Mouse (Mus musculus) midbrain, embryonic 16.5 days (tissue): ENCODE results near the gene Nfib. TPM values are rescaled to one million over a fixed set of nuclear protein-coding genes. Genes with fewer than 3 reads are reported as not detected.

Experiments
- ATAC-seq: fragments of 200-750 bp; cut with Nextera tagmentation; 2 replicates; pipeline ENCODE4 v1.8.0; 2017; ENCODE audit warnings: moderate TSS enrichment
- H3K27ac ChIP-seq: fragments of 300-500 bp; sonication (generic); 2 replicates; pipeline ENCODE4 v1.5.1; 2014; ENCODE audit warnings: mild to moderate bottlenecking, low read length, mixed read lengths
- H3K27me3 ChIP-seq: fragments of 300-500 bp; sonication (generic); 2 replicates; pipeline ENCODE4 v1.6.1; 2014; ENCODE audit warnings: low read depth, low read length, mixed read lengths; ENCODE audit not compliant: control insufficient read depth, insufficient read depth
- H3K36me3 ChIP-seq: fragments of 300-500 bp; sonication (generic); 2 replicates; pipeline ENCODE4 v1.6.1; 2014; ENCODE audit warnings: mild to moderate bottlenecking, low read length, moderate library complexity, mixed read lengths; ENCODE audit not compliant: control insufficient read depth, insufficient read depth
- H3K4me1 ChIP-seq: fragments of 300-500 bp; sonication (generic); 2 replicates; pipeline ENCODE4 v1.6.1; 2014; ENCODE audit warnings: mild to moderate bottlenecking, low read length, mixed read lengths; ENCODE audit not compliant: control insufficient read depth, insufficient read depth
- H3K4me2 ChIP-seq: fragments of 300-500 bp; sonication (generic); 2 replicates; pipeline ENCODE4 v1.6.1; 2014; ENCODE audit warnings: mild to moderate bottlenecking, low read length, mixed read lengths
- H3K4me3 ChIP-seq: fragments of 300-500 bp; sonication (generic); 2 replicates; pipeline ENCODE4 v1.5.1; 2014; ENCODE audit warnings: low read depth, mild to moderate bottlenecking, low read length, moderate library complexity, mixed read lengths
- H3K9ac ChIP-seq: fragments of 300-500 bp; sonication (generic); 2 replicates; pipeline ENCODE4 v1.6.1; 2014; ENCODE audit warnings: low read depth, low read length, mixed read lengths
- H3K9me3 ChIP-seq: fragments of 300-500 bp; sonication (generic); replicated peaks from 2 replicates; pipeline ENCODE4 v1.6.1; 2014; ENCODE audit warnings: mild to moderate bottlenecking, low read length, mixed read lengths; ENCODE audit not compliant: control insufficient read depth, poor library complexity, severe bottlenecking
- WGBS: fragments of 180-500 bp; shearing (Covaris S2); extraction: QIAGEN DNeasy Blood & Tissue Kit; methylation state at CpG from one replicate; pipeline ENCODE4 v1.1.7; 2014; 5-methylcytosine and 5-hydroxymethylcytosine counted together
- polyA plus RNA-seq: library from polyadenylated mRNA; unstranded; fragments of >200 nt; fragmentation: Nextera tagmentation; extraction: Ambion mirVana; gene quantifications from 2 replicates; pipeline ENCODE4 v1.2.1, GENCODE M21; 2015

Gene Nfib
- polyA plus RNA-seq, 1 experiment from 2014 or later = 47.2 TPM

GRCm38 (mm10) chr4:82695760-82696501, 9.6 kb downstream of the Nfib start:
- Histone ChIP-seq H3K9ac (no peak overlapping the region), H3K27ac (no peak overlapping the region), H3K27me3 (no peaks in the 10 kb centered on the region), H3K9me3 (no peaks in the 10 kb centered on the region), H3K4me2 (no peak overlapping the region), H3K36me3 (no peaks in the 10 kb centered on the region), H3K4me1 (peaks cover 6% of the 10 kb centered on the region; the same call in 1 of the 2 replicates), H3K4me3 (no peak overlapping the region)
- 82% methylated on average over 5 of the region's 5 CpGs for WGBS
- ATAC-seq = no peak

GRCm38 (mm10) chr4:82692009-82692326, 13.6 kb downstream of the Nfib start:
- Histone ChIP-seq H3K4me1 (peaks cover 6% of the 10 kb centered on the region; the same call in 1 of the 2 replicates), H3K27ac (peak overlapping the region; percentile 62), H3K4me3 (no peak overlapping the region), H3K9ac (no peak overlapping the region), H3K27me3 (no peaks in the 10 kb centered on the region), H3K4me2 (no peak overlapping the region), H3K9me3 (no peaks in the 10 kb centered on the region), H3K36me3 (no peaks in the 10 kb centered on the region)
- ATAC-seq = no peak
- 34% methylated on average over 3 of the region's 3 CpGs for WGBS

DNA sequence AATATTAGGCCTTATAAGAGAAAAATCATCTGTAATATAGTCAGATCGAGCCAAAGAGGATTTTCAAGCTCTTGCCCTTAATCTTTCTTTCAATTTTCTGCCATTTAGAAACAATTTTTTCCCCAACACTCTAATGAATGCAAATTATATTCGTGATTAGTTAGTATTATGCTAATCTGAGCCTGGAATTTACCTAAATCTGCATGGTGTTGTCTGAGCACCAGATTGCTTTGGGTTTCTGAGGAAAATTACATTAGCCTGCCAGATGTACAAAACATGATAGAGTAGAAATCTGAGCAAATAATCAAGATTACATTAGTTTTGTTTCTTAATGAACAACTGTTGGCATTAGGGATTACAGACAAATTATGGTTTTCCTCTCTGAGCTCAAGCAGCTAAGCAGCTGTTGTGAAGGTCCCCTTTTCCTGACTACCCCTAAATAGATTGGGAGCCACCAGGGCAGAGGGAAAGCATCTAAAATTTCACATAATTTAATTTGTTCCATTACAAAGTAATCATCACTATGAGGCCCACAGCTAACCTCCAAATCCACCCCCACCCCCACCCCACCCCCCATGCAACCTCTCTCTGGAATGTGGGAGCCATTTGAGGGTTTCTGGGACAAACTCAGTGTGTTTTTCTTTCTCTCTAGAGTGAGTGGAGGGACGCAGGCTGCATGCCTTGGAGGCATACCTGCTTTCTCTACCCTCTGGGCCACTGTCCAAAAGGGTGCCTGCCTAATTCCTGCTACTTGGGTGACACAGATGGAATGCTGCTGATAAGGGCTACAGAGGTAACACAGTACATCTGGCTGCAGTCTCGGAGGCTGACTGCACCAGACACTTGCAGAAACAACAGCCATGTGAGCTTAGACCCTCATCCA, 14.2 kb downstream of the Nfib start:
- H3K9ac ChIP-seq = no peak overlapping the region
- no peaks in the 10 kb centered on the region for H3K9me3 ChIP-seq
- no peaks in the 10 kb centered on the region for H3K36me3 ChIP-seq
- no peak overlapping the region for H3K4me2 ChIP-seq
- H3K4me3 ChIP-seq = no peak overlapping the region
- H3K27me3 ChIP-seq = no peaks in the 10 kb centered on the region
- peak overlapping the region; percentile 62 for H3K27ac ChIP-seq
- 30% methylated on average over 4 of the region's 4 CpGs for WGBS
- peaks cover 6% of the 10 kb centered on the region; the same call in 1 of the 2 replicates for H3K4me1 ChIP-seq
- ATAC-seq = peak; percentile 49; the same call in 1 of the 2 replicates

GRCm38 (mm10) chr4:82690267-82690666, 15.3 kb downstream of the Nfib start:
- peaks cover 6% of the 10 kb centered on the region; the same call in 1 of the 2 replicates for H3K4me1 ChIP-seq
- no peak overlapping the region for H3K4me2 ChIP-seq
- no peaks in the 10 kb centered on the region for H3K9me3 ChIP-seq
- no peak overlapping the region for H3K4me3 ChIP-seq
- H3K27ac ChIP-seq = peak overlapping the region; percentile 70
- H3K9ac ChIP-seq = no peak overlapping the region
- WGBS = 30% methylated on average over 7 of the region's 7 CpGs
- ATAC-seq = peak; percentile 88
- no peaks in the 10 kb centered on the region for H3K27me3 ChIP-seq
- no peaks in the 10 kb centered on the region for H3K36me3 ChIP-seq

- no peak overlapping the region for H3K4me2 ChIP-seq
- no peak overlapping the region for H3K9ac ChIP-seq
- no peak for ATAC-seq
- H3K27ac ChIP-seq = no peak overlapping the region
- no peaks in the 10 kb centered on the region for H3K36me3 ChIP-seq
- H3K27me3 ChIP-seq = no peaks in the 10 kb centered on the region
- WGBS = 95% methylated on average over 6 of the region's 6 CpGs
- no peak overlapping the region for H3K4me3 ChIP-seq
- H3K4me1 ChIP-seq = no peaks in the 10 kb centered on the region
- no peaks in the 10 kb centered on the region for H3K9me3 ChIP-seq
Observed at GRCm38 (mm10) chr4:82686037-82686436, 19.5 kb downstream of the Nfib start.

DNA sequence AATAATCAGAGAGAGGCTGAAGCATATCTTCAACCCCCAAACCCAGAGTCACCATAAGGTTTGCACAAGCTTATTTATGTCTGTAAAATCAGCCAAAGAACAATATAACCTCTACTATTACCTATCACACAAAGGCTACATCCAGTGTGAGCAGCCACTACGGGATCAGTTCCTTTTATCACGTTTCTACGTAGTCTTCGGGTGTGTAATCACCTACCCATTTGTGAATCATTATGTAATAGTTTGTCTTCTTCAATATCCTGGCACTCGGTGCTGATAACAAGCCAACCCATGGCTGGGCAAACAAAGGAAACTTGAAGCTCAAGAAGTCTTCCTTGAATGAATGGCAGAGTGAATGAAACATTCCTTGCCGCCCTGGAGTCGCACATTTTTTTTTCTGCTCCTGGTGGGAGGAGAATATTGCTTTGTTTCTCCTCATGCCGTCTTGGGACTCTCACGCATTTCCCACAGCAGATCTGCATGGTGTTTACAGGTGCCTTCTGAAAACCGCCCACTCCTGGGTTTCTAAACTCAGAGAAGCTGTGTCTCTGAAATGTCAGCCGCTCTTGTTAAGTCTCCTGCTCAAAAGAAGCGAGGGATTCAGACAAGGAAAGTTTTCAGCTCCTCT, 21.3 kb downstream of the Nfib start:
- ATAC-seq = no peak
- Histone ChIP-seq H3K4me3 (no peak overlapping the region), H3K27me3 (no peaks in the 10 kb centered on the region), H3K9me3 (no peaks in the 10 kb centered on the region), H3K36me3 (no peaks in the 10 kb centered on the region), H3K4me2 (no peak overlapping the region), H3K27ac (peak overlapping the region; percentile 2; the same call in 1 of the 2 replicates), H3K9ac (no peak overlapping the region), H3K4me1 (no peaks in the 10 kb centered on the region)
- WGBS = 70% methylated on average over 12 of the region's 12 CpGs

DNA sequence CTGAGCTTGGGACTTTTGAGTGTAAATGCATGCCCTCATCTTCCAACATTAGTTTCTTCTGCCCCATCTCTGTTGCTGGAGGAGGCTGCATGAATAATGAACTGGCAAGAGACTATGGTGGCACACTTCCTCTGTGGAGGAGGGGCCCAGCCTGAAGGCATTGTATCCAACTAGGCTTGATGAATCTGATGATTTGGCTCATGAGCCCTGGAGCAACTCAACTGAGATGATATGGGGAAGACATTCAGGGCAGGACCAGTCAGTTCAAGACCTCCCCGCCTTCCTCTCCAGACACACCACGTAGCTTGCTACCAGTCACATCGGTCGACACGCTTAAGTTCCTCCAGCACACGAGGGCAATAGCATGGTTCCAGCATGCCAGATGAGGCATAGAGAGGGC, 22.0 kb downstream of the Nfib start:
- Histone ChIP-seq H3K9me3 (no peaks in the 10 kb centered on the region), H3K27me3 (no peaks in the 10 kb centered on the region), H3K4me2 (no peak overlapping the region), H3K9ac (no peak overlapping the region), H3K36me3 (no peaks in the 10 kb centered on the region), H3K4me3 (no peak overlapping the region), H3K27ac (no peak overlapping the region), H3K4me1 (no peaks in the 10 kb centered on the region)
- ATAC-seq = no peak
- WGBS = 91% methylated on average over 6 of the region's 6 CpGs

DNA sequence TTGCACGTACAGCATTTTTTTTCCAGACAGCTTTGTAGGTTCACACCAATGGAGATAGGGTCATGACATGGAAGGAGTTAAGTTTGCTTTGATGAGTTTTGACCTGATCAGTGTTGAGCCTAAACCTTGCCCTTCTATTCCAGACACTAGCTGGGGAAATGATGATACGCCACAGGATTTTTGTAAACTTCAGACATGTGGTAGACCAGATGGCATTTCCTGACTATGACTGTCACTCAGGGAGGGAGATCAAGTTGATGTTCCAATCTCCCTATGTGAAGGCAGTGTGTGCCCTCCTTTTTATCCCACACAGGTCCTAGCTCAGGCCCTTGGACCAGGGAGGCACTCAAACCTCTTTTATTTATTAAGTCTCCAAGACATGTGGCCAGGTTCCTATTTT, 29.4 kb downstream of the Nfib start:
- no peak for ATAC-seq
- WGBS = 95% methylated on average over 2 of the region's 2 CpGs

More for the DNA sequence above, 29.4 kb downstream of the Nfib start:
- Histone ChIP-seq H3K4me1 (0 out of 2 replicates have a peak, but pooled peaks cover 3% of the 10 kb centered on the region), H3K27me3 (no peaks in the 10 kb centered on the region), H3K9me3 (no peaks in the 10 kb centered on the region), H3K4me3 (no peak overlapping the region), H3K27ac (no peak overlapping the region), H3K36me3 (no peaks in the 10 kb centered on the region), H3K4me2 (no peak overlapping the region), H3K9ac (no peak overlapping the region)
